Mouse (Mus musculus) spleen, postnatal 36 days (tissue): Measurements from ENCODE around the gene Sesn3.
"Not testable (repeated sequence)": the region's sequence is repeated elsewhere in the genome, so short reads cannot be mapped to it uniquely, and the experiment has no call there.

ENCODE experiments used
- DNase-seq, 2 experiments: peaks; one replicate each; pipeline ENCODE4 v3.0.0; 2022; ENCODE audit warnings: low spot score in 2 of 2, mixed read lengths in 1 of 2

Gene Sesn3

DNA sequence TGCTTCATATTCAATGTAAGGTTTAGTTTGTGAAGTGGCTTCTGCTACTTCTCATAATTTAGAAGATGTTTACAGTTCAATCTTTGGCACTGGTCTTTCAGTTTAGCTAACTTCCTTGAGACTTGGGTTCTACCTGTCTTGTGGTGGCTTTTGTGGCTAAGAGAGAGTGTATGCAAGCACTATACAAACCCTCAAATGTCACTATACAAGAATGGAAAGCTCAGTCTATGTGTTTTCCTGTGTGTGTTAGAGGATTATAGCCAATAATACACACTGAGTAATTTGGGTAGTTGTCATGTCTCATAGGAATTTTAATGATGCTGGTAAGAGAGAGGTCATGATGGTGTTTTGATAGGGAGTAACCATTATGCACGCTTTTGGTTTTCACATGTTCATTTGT, 5.8 kb downstream of the Sesn3 start:
- no peak for DNase-seq

DNA sequence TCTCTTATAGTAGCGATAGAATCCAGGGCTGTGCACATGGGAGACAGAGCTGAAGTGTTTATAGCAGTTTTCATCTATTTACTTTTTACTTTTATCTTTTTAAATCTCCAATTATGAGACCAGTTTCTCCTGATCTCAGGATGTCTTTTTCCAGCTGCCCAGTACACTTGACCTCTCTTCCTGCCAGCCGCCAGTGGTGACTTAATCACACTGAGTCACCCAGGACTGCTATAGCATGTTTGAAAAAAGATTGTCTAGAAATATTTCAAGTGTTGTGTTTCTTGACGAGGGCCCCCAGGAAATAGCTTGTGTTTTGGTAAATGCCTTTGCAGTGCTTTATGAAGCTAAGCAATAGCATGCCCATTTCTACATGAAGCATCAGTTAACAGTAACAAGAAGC, 10.2 kb downstream of the Sesn3 start:
- DNase-seq = no peak

DNA sequence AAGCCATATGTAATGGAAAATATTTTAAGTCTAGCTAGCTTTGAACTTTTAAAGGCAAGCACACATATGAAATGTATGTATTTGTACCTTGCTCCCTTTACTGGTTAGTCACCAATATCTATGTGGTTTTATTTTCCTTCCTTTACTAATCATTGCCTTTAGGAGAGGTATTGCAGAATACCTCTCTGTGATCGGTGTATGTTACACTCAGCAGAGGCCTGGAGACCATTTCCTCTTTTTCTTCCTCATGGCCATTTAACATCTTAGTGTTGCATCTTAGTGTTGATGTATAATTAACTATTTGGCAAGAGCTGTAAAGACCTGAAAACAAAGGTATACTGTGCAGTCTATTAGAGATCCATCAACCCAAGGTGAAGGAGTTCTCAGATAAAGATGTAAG, 12.4 kb downstream of the Sesn3 start:
- DNase-seq = no peak

DNA sequence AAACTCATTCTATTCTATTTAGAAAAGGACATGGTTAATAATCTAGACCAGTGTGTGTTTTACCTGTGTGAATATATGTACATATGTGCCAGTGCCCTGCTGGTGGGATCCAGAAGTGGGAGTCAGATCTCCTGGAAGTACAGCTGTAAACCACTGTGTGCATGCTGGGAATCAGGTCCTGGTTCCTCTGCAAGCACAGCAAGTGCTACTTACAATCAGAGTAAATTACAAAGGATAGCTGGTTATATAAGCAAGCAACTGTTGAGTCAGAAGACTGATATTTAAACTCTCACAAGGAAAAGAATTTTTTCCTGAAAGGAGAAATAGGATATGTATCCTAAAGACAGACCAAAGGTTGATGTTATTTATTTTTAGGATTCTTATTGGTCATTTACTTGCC, 13.6 kb downstream of the Sesn3 start:
- DNase-seq = no peak

DNA sequence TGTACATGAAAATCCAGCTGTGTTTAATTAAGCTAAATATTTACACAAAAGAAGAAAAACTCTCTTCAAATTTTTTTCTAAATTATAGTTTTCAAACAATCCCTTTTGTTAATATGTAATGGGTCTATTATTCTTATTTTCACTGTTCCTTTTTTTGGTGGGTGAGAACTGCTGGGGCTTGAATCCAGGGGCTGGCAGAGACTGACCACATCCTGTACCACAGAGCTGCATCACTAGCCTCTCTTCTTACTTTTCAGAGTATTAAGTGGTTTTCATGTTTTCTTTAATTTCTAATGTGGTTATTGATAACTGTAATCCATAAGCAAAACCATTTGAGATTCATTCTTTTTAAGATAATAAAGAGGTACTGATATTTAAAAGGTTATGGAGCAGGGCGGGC, 19.0 kb downstream of the Sesn3 start:
- DNase-seq = peak; percentile 71 to 76

DNA sequence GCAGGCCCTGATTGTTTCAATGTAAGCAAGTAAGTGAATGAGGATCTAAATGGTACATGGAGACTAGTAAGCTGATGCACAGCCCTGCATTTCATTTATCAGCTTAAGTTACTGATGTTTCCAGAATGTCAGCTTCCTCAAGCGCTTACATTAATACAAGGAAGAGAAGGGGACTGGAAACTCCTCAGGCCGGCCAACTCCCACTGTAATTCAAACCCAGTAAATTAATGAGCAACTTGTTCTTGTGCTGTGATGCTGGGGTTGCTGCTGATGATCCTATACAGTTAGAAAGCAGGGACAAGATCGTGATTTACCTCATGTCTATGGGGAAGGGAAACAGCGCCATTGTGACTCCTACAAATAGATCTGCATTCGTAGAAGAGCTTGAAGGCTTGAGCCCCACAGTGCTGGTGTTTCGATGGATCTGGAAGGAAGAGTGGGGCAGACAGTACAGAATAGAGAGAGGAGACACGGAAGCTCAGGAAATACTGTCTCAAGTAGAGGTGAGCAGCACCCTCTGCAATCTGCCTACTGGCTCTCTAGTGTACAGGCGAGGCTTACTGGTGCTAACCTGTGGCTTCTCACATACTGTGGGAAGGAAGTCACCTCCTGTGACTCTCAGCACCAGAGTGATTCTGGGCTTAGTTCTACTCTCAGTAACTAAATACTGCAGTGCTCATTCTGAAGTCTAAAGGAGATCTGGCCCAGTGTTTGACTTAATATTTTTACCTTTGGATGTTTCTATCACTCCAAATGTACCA, 21.0 kb downstream of the Sesn3 start:
- DNase-seq = peak; percentile 30

DNA sequence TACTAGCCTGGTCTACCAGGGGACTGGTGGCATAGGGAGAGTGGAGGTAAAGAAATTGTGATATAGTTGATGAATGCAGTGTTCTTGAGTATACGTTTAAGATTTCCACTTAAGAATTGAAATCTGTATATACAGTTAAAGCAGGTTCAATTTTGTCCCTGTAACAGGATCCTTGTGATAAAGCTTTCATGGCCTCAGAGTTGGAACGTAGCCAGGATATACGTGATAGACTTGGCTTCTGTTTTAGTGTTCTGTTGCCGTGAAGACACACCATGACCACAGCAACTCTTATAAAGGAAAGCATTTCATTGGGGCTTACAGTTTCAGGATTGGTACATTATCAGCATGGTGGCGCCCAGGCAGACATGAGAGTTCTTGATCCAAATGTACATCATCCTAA, 22.3 kb downstream of the Sesn3 start:
- DNase-seq = no peak

DNA sequence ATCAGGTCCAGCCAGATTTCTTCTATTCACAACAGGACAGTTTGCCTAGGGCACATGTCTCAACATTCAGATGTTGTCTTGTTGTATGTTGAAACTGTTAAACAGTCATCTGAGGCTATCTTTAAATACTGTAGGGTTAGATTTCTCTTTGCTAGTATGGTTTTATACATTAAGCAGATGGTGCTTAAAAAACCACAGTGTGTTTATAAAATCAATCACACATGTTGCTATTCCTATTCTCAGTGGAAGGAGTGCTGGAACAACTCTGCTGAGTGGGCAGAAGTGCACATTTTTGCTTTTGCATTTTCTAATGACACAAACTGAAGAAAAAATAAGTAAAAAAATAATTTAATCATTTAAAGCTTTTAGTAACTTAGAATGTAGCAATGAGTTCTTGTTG, 25.0 kb downstream of the Sesn3 start:
- DNase-seq = no peak

DNA sequence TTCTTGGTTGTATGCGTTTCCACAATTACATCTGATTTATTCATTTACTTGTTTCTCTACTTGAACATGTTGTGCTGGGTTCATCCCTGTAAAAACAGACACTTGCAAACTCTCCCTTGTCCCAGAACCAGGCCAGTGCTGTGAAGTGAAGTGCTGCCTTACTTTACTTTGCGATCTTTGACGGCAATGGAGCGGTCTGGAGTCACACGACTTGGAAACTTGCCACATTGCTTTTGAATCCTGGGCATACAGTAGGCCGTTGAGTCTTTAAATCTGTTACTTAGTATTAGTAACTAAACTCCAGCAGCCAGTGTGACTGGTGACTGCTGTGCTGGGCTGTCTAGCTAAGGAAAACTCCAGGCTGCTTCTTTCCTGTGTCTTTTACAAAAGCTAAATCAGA, 25.9 kb downstream of the Sesn3 start:
- no peak for DNase-seq

DNA sequence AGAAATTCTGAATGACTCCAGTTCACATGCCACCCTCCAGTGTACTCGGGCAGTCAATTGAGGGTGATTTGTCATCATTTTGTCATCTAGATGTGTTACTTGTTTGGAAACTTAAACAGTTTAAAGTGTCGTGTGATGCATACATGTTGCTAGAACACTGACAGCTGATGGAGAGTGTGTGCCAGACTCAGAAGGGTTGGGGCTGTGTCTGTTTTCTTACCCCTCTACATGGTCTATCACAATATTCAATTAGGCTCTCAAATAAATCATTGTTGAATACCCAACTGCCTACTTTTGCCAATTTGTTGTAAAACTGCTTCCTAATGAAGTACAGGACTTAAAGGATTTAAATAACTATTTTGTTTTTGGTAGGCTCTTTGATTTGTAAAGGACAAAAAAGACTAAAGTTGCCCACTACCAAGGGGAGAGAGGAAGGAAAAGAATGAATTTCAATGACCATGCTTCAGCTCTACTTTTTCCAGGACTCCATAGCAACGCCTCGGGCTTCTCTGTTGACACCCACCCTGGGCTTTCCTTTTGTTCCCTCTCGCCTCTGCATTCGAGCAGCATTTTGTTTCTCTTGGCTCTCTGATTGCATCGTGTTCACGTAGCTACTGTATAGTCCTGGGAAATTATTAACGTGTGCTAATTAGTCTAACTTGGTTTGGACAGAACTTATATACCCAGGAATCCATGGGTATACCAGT, 29.5 kb downstream of the Sesn3 start:
- no peak for DNase-seq

DNA sequence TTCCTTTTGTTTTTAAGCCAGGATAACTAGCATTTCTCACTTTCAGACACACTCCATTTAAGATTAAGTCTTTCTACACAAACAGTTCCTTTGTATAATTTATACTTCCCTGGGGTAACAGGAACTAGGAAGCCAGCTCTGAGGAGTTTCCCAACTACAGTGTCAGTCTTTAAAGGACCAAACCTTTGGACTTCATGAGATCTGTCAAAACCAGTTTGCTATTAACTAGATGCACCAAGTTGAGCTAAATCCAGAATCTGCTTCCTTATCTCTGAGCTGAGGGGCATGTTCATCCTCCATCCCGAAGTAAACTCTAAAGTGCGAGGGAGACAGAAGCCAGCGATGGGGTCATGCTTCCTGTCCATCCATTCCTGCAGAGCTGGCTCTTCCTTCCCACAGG, 32.5 kb downstream of the Sesn3 start:
- no peak for DNase-seq

DNA sequence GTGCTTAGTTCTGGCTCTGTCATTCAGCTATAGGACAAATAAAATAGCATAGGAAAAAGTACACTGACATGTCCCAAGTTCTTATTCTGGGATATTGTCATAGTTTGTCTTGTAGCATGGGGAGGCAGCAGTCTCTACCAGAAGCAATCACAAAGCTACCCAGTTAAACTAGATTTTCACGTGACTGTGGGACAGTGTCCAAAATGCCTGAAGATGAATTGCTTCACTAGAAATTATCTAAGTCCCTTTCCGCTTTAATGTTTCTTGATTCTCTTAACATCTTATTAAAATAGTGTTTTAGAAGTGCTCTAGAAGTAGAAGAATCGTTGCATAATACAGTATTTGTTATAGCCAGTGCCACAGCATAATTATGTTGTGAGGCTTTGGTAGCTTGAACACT, 39.1 kb downstream of the Sesn3 start:
- no peak for DNase-seq

DNA sequence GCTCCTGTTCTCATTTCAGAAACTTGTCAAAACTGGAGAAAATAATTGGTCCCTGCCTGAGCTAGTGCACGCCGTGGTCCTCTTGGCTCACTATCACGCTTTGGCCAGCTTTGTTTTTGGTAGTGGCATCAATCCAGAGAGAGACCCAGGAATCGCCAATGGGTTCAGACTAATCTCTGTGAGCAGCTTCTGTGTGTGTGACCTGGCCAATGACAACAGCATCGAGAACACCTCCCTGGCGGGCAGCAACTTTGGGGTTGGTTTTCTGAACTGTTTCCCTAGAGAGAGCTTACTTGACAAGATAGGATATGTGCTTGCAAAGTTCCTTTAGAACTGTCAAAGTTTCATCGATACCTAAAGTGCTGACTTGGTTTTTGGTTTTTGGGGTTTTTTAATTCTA, 39.6 kb downstream of the Sesn3 start:
- no peak for DNase-seq

DNA sequence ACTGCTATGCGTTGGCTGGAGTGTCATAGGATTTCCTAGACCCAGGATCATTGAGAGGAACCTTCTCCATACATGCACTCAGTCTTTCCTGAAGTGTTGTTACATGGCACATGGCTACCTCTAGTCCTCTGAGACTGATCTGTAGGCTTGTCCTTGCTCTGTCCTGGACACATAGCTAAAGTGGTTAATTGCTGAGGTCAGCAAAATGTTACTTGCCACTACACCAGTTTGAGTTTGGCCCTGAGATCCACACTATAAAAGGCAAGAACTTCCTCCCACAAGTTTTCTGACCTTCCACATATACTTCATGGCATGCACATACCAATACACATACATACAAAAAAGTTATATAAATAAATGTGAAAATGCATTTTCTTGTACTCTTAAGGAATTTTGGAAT, 41.8 kb downstream of the Sesn3 start:
- no peak for DNase-seq

DNA sequence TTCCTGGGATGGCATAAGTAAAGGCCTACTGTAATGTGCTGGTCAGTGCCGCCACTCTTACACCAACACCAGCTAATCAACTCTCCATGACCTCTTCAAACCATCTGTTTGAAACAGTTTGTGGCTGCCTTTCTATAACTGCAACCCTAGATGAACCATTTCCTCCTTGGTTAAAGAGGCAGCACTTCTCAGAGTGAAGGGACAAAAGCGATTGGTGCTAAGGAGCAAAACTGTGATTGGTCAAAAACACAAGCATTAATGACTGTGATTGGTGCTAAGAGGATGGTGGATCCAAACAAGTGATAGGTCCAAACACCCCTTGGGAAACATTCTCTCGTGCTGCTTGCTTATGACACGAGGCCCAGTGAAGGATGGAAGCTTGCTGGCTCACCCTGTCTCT, 61.0 kb downstream of the Sesn3 start:
- DNase-seq = no peak

DNA sequence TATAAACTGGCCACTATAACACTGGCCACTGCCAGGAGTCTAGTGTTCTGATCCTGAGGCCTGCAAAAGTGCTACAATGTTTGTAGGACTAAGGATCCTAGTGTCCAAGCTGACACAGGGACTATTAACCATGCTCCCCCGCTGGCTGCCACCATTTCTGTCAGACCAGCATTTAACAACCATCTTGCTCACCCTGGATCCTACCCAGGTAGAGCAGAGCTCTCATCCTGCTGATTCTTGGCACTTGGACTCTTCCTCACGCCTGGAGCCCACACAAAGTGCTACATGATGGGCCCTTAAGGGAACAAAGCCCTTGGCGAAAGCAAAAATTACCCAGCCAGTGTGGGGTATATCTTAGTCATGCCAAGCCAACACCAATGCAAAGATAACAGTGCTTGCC, 62.0 kb downstream of the Sesn3 start:
- DNase-seq = no peak

DNA sequence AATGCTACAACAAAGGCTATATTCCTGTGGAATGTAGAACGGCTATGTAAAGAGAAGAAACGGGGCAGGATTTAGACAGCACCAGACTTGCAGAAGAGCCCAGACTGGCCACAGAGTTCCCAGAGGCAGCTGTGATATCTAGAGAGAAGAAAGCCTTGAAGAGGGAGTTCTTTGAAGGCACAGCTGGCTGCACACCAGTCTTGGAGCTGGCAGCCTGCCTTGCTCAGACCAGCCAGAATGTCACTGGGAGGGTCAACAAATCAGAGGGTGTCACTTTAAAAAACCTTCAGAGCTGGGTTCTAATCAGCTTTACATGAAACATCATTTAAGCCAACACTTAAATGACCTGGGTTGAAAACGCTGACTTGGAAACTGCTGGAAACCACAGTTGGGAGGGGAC, 63.8 kb downstream of the Sesn3 start:
- no peak for DNase-seq

DNA sequence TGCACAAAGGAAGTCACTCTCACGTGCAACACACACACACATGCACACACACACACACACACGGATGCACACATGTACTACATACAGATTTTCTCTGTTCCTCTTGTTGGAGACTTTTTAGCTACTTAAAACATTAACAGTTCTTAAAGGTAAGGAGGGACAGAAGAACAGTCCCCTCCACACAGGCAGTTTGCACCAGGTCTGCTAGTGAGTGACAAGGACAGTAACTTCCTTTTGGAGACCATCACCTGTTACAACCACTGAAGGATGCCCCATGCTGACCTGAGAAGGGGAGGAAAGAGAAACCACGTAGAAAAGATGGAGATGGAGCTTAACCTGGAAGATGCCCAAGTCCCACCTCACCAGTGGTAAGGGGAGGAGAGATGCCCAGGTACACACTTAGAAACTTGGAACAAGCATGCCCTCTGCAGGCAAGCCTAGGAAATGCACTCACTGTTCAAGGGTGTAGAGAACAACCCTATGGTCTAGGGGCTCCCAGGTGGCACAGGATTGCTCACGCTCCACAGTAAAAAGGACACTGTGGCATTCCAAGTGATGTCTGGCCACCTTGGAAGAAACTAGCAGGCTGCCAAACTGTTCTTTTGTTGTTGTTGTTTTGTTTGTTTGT, 67.3 kb downstream of the Sesn3 start:
- peak; percentile 59 to 67 for DNase-seq

DNA sequence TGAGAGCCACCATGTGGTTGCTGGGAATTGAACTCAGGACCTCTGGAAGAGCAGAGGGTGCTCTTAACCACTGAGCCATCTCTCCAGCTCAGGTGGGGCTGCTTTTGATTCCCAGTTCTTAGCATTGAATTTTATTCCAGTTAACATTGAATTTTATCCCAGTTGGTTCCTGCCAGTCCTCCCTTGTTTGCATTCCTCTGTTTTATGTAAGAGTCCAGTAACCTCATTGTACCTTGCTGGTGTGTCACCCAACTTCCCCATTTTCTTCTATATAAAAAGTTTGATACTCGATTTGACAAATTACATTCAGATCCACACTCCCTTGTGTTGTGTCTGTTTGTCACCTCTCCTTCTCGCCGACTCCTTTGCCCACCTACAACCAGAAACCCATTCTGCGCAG, 71.0 kb downstream of the Sesn3 start:
- not testable (repeated sequence) for DNase-seq

DNA sequence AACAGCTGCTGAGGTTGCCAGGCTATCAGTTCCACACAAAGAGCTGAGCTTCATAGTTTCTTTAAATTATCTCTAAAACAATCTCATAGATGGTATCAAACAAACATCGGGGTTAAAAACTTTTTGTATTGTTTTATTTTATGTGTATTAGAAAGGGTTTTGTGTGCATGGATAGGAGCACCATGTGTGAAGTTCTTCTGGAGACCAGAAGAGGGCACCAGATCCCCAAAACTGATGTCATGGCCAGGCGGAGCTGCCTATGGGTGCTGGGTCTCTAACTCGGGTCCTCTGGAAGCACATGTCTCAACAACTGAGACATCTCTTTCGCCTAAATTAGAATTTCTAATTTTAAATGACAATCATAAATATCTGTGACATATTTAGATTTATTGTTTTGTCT, 73.5 kb downstream of the Sesn3 start:
- DNase-seq = peak; percentile 24 to 27

DNA sequence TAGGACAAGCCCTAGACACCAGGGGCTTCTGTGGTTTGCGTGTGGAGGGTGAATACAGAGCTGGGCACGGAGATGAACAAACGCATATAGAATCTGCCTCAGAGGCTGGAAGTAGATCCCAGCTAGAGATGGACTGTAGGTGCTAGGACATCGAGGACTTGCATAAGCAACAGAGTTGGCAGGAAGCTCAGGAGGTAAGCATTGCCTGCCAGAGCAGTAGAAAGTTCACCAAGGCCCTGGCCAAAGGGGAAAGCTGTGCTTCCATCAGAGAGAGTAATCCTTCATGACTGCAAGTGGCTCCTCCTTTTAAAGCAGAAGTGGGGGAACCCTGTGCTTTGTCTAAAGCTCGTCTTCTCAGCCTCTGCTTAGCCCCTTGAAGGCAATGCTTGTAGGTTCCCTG, 74.5 kb downstream of the Sesn3 start:
- DNase-seq = no peak

DNA sequence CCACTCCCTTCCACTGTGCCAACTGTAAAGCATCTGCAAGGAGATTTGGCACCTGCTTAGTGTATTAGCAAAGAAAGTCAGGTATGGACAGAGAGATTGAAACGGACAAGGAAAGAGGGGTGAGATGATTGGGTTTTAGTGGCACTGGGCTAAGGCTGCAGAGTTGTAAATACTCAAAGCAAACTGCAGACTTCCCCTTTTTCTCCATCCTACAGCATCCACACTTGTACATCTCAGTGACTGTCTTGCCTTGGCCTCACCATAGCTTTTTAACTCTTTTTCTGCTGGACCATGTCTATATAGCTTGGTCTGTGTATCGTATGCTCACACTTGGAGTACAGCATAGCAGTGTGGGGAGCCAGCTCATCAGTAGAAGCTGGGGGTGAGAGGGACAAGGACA, 75.9 kb downstream of the Sesn3 start:
- no peak for DNase-seq

DNA sequence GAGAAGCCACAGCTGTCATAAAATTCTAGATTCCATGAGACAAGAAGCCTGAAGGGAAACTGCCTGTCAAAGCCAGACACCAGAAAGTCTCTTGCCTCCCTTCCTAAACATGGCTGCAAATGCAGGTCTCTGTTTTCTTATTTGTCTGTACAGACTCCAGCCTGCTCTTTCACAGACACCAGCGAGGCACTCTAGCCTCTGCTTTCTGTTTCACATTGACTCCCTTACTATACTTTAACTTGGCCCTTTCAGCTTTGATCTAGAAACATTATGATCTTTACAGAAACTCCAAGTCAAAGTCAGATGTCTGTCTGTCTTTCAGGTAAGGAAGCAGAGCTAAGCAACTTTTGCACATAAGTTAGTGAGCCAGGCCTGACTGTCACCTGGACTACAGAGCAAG, 77.5 kb downstream of the Sesn3 start:
- no peak for DNase-seq
